Mouse (Mus musculus) liver, embryonic 14.5 days (tissue): ENCODE measurements at regions not wholly inside any gene's neighbourhood (a gene's known extent, or its start where the extent isn't known, plus 50 kb on each side); places are given as distances from the start of the nearest gene placed in this dataset.
"Not testable (repeated sequence)": the region's sequence is repeated elsewhere in the genome, so short reads cannot be mapped to it uniquely, and the experiment has no call there.

Experiments
- ATAC-seq: fragments of 200-750 bp; cut with Nextera tagmentation; 2 replicates; pipeline ENCODE4 v1.8.0; 2017; ENCODE audit warnings: moderate number of reproducible peaks, mild to moderate bottlenecking, moderate library complexity; ENCODE audit not compliant: insufficient read depth
- DNase-seq, 3 experiments: peaks; one replicate each; pipeline ENCODE4 v3.0.0-alpha.2; 2012 to 2013; ENCODE audit warnings: low read depth in 3 of 3, low spot score in 3 of 3
- H3K27ac ChIP-seq: fragments of 300-500 bp; sonication (generic); 2 replicates; pipeline ENCODE4 v1.5.1; 2014; ENCODE audit warnings: moderate library complexity, mild to moderate bottlenecking, control low read depth, inconsistent platforms
- H3K27me3 ChIP-seq: fragments of 300-500 bp; sonication (generic); 2 replicates; pipeline ENCODE4 v1.6.1; 2014; ENCODE audit warnings: mild to moderate bottlenecking, low read length, moderate library complexity; ENCODE audit not compliant: control insufficient read depth, insufficient read depth
- H3K36me3 ChIP-seq: fragments of 300-500 bp; sonication (generic); replicated peaks from 2 replicates; pipeline ENCODE4 v1.6.1; 2014; ENCODE audit warnings: low read depth; ENCODE audit not compliant: control insufficient read depth, insufficient read depth
- H3K4me1 ChIP-seq, 2 experiments: fragments of 200-500 bp in 1 of 2; fragments of 300-500 bp in 1 of 2; sonication (generic) in 1 of 2; replicated peaks; 2 replicates each; pipeline ENCODE4 v1.6.1; 2012 to 2014; ENCODE audit warnings: antibody characterized with exemption in 1 of 2, inconsistent platforms in 1 of 2, low read length in 1 of 2; ENCODE audit not compliant: control insufficient read depth in 2 of 2, insufficient read depth in 2 of 2
- H3K4me2 ChIP-seq: fragments of 300-500 bp; sonication (generic); 2 replicates; pipeline ENCODE4 v1.6.1; 2014; ENCODE audit warnings: low read depth, mild to moderate bottlenecking, control low read depth, moderate library complexity
- H3K4me3 ChIP-seq, 2 experiments: fragments of 200-500 bp in 1 of 2; fragments of 300-500 bp in 1 of 2; sonication (generic) in 1 of 2; 2 replicates each; pipeline ENCODE4 v1.5.1; 2012 to 2014; ENCODE audit warnings: low read depth in 2 of 2, low read length in 2 of 2, mild to moderate bottlenecking in 2 of 2, control low read depth in 1 of 2, inconsistent platforms in 1 of 2, moderate library complexity in 1 of 2; ENCODE audit not compliant: insufficient read depth in 1 of 2
- H3K9ac ChIP-seq: fragments of 300-500 bp; sonication (generic); replicated peaks from 2 replicates; pipeline ENCODE4 v1.6.1; 2014; ENCODE audit warnings: mild to moderate bottlenecking, control low read depth, moderate library complexity
- H3K9me3 ChIP-seq: fragments of 300-500 bp; sonication (generic); 2 replicates; pipeline ENCODE4 v1.6.1; 2016; ENCODE audit warnings: low read length, mixed read lengths; ENCODE audit not compliant: control insufficient read depth
- CTCF ChIP-seq: IDR thresholded peaks from 2 replicates; pipeline ENCODE4 v1.5.1; 2016; ENCODE audit warnings: antibody characterized with exemption, low read depth, control low read depth
- EP300 ChIP-seq: IDR thresholded peaks from 2 replicates; pipeline ENCODE4 v1.6.1; 2016; ENCODE audit warnings: antibody characterized with exemption, low read depth
- WGBS: fragments of 180-500 bp; shearing (Covaris S2); extraction: QIAGEN DNeasy Blood & Tissue Kit; methylation state at CpG from one replicate; pipeline ENCODE4 v1.1.7; 2014; ENCODE audit not compliant: insufficient replicate concordance; 5-methylcytosine and 5-hydroxymethylcytosine counted together

GRCm38 (mm10) chr4:131176701-131177100 lies 232.5 kb downstream of the Matn1 start:
- Histone ChIP-seq H3K9ac (no peak overlapping the region), H3K4me3 (no peak overlapping the region), H3K9me3 (no peaks in the 10 kb centered on the region), H3K4me1 (no peaks in the 10 kb centered on the region), H3K4me2 (no peak overlapping the region), H3K36me3 (no peaks in the 10 kb centered on the region), H3K27me3 (no peaks in the 10 kb centered on the region), H3K27ac (no peak overlapping the region)
- WGBS: 38% methylated on average over 3 of the region's 3 CpGs
- ATAC-seq: no peak
- DNase-seq: no peak
- TF ChIP-seq CTCF (no peak), EP300 (no peak)

DNA sequence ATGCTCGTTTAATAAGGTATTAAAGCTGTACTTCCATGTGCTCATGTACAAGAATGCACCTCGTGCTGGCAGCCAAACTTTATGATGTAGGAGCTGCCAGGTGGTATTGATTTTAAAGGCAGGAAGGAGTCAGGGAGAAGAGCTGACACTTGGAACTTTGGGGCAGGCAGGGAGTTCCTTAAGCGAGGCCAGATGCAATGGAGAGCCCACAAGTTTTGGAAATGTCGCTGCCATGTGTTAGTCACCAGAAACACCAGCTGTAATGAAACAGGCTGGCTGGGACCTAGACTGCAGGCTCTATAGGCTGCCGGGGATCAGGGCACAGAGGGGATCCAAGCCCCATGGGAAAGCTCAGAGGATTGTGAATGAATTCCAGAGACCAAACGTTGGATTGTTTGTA lies 233.7 kb downstream of the Matn1 start:
- H3K9ac ChIP-seq: no peak overlapping the region
- H3K4me1 ChIP-seq: no peaks in the 10 kb centered on the region
- H3K27ac ChIP-seq: no peak overlapping the region
- 56% methylated on average over 6 of the region's 6 CpGs for WGBS
- H3K27me3 ChIP-seq: no peaks in the 10 kb centered on the region
- ATAC-seq (no peak), DNase-seq (no peak)
- TF ChIP-seq EP300 (no peak), CTCF (no peak)
- no peaks in the 10 kb centered on the region for H3K36me3 ChIP-seq
- no peaks in the 10 kb centered on the region for H3K9me3 ChIP-seq
- H3K4me3 ChIP-seq: no peak overlapping the region
- no peak overlapping the region for H3K4me2 ChIP-seq

GRCm38 (mm10) chr4:131178642-131179041 lies 234.5 kb downstream of the Matn1 start:
- ATAC-seq, H3K27ac ChIP-seq: not testable (repeated sequence)
- WGBS: 48% methylated on average over 5 of the region's 5 CpGs

GRCm38 (mm10) chr4:131188066-131188465 lies 243.9 kb downstream of the Matn1 start:
- ATAC-seq (no peak), DNase-seq (no peak)
- WGBS: 43% methylated on average over 3 of the region's 3 CpGs
- H3K4me2 ChIP-seq: no peak overlapping the region
- TF ChIP-seq EP300 (no peak), CTCF (no peak)
- no peak overlapping the region for H3K27ac ChIP-seq
- H3K9me3 ChIP-seq: no peaks in the 10 kb centered on the region
- H3K36me3 ChIP-seq: no peaks in the 10 kb centered on the region
- no peak overlapping the region for H3K9ac ChIP-seq
- no peak overlapping the region for H3K4me3 ChIP-seq
- H3K4me1 ChIP-seq: no peaks in the 10 kb centered on the region
- no peaks in the 10 kb centered on the region for H3K27me3 ChIP-seq

More at GRCm38 (mm10) chr4:131178642-131179041, 234.5 kb downstream of the Matn1 start:
- H3K9ac ChIP-seq, H3K4me1 ChIP-seq, DNase-seq, H3K27me3 ChIP-seq, H3K4me3 ChIP-seq, H3K4me2 ChIP-seq, H3K9me3 ChIP-seq, H3K36me3 ChIP-seq: not testable (repeated sequence)

GRCm38 (mm10) chr4:131191106-131191880 lies 247.1 kb downstream of the Matn1 start:
- no peaks in the 10 kb centered on the region for H3K27me3 ChIP-seq
- WGBS: 50% methylated on average over 13 of the region's 13 CpGs
- no peaks in the 10 kb centered on the region for H3K9me3 ChIP-seq
- DNase-seq: no peak
- no peak for ATAC-seq
- no peaks in the 10 kb centered on the region for H3K4me1 ChIP-seq
- no peak overlapping the region for H3K9ac ChIP-seq
- H3K27ac ChIP-seq: no peak overlapping the region
- no peak overlapping the region for H3K4me3 ChIP-seq
- H3K36me3 ChIP-seq: no peaks in the 10 kb centered on the region
- H3K4me2 ChIP-seq: no peak overlapping the region
- no peak for TF ChIP-seq CTCF
- no peak for TF ChIP-seq EP300
